Mouse (Mus musculus): ENCODE data around the gene Mast2. TPM values are rescaled to one million over a fixed set of nuclear protein-coding genes. Genes with fewer than 3 reads are reported as not detected.

Gene Mast2
- polyA plus RNA-seq, 1 experiment from 2014 or later: 72.5 TPM

Other genes with a start within 250 kb of the Mast2 start
- 66.8 and 80.3 TPM in 2 replicates for gene Pik3r3, start 242.6 kb downstream of the Mast2 start, polyA plus RNA-seq (2014; fragmentation: Nextera tagmentation; extraction: Ambion mirVana)
- 4.0 and 5.3 TPM in 2 replicates for gene Ipp, start 43.4 kb upstream of the Mast2 start, polyA plus RNA-seq (2014; fragmentation: Nextera tagmentation; extraction: Ambion mirVana)
- 28.1 and 29.5 TPM in 2 replicates for gene Tmem69, start 91.8 kb upstream of the Mast2 start, polyA plus RNA-seq (2014; fragmentation: Nextera tagmentation; extraction: Ambion mirVana)
- gene Gpbp1l1, start 93.5 kb upstream of the Mast2 start, polyA plus RNA-seq (2014; fragmentation: Nextera tagmentation; extraction: Ambion mirVana): 18.5 and 22.4 TPM in 2 replicates
- 5.7 and 6.0 TPM in 2 replicates for gene Ccdc17, start 132.5 kb upstream of the Mast2 start, polyA plus RNA-seq (2014; fragmentation: Nextera tagmentation; extraction: Ambion mirVana)
- 90.6 and 105 TPM in 2 replicates for gene Nasp, start 163.8 kb upstream of the Mast2 start, polyA plus RNA-seq (2014; fragmentation: Nextera tagmentation; extraction: Ambion mirVana)
- 710 and 714 TPM in 2 replicates for gene Akr1a1, start 187.5 kb upstream of the Mast2 start, polyA plus RNA-seq (2014; fragmentation: Nextera tagmentation; extraction: Ambion mirVana)
- gene Prdx1, start 221.4 kb upstream of the Mast2 start, polyA plus RNA-seq (2014; fragmentation: Nextera tagmentation; extraction: Ambion mirVana): 311 and 387 TPM in 2 replicates
- gene Mmachc, start 244.2 kb upstream of the Mast2 start, polyA plus RNA-seq (2014; fragmentation: Nextera tagmentation; extraction: Ambion mirVana): 16.1 and 18.6 TPM in 2 replicates
- gene Ccdc163, start 244.3 kb upstream of the Mast2 start, polyA plus RNA-seq (2014; fragmentation: Nextera tagmentation; extraction: Ambion mirVana): 8.4 and 9.0 TPM in 2 replicates